Mouse (Mus musculus) heart, postnatal 0 days (tissue): ENCODE results near the gene Cfap44.

Experiments used
- CTCF ChIP-seq: IDR thresholded peaks from 2 replicates; pipeline ENCODE4 v1.5.1; 2016; ENCODE audit warnings: antibody characterized with exemption, control low read depth, low read depth
- EP300 ChIP-seq: IDR thresholded peaks from 2 replicates; pipeline ENCODE4 v1.6.1; 2016; ENCODE audit warnings: antibody characterized with exemption, low read depth

- TF ChIP-seq CTCF = no peak
- no peak for TF ChIP-seq EP300
These were observed 98.1 kb downstream of the Cfap44 start for GRCm38 (mm10) chr16:44492706-44493105.
